Mouse (Mus musculus) cerebellum, adult 2 months (tissue): ENCODE measurements around the gene Grb2. TPM values are rescaled to one million over a fixed set of nuclear protein-coding genes. Genes with fewer than 3 reads are reported as not detected.
A peak's percentile ranks its signal among the peaks of the same experiment; 100 is the strongest.

Experiments used
- DNase-seq, 2 experiments: peaks; one replicate each; pipeline ENCODE4 v3.0.0; 2021
- H3K27ac ChIP-seq: fragments of 200-500 bp; 2 replicates; pipeline ENCODE4 v1.5.1; 2012; ENCODE audit warnings: low read length, control low read depth, inconsistent platforms; ENCODE audit not compliant: insufficient read depth
- H3K27me3 ChIP-seq: fragments of 200-500 bp; 2 replicates; pipeline ENCODE4 v1.6.1; 2012; ENCODE audit warnings: inconsistent platforms, mild to moderate bottlenecking, low read length, moderate library complexity; ENCODE audit not compliant: control insufficient read depth, insufficient read depth
- H3K4me1 ChIP-seq: fragments of 200-500 bp; 2 replicates; pipeline ENCODE4 v1.6.1; 2011; ENCODE audit warnings: low read length; ENCODE audit not compliant: control insufficient read depth, insufficient read depth
- H3K4me3 ChIP-seq: fragments of 200-500 bp; replicated peaks from 2 replicates; pipeline ENCODE3; 2011; ENCODE audit warnings: mild to moderate bottlenecking, low read depth, low read length, control low read depth; ENCODE audit not compliant: insufficient read depth
- CTCF ChIP-seq: fragments of 200-500 bp; IDR thresholded peaks from 2 replicates; pipeline ENCODE4 v1.5.1; 2011; ENCODE audit warnings: low read depth, mild to moderate bottlenecking, control low read depth, low read length, moderate library complexity, borderline replicate concordance; ENCODE audit not compliant: insufficient read depth
- POLR2A ChIP-seq: fragments of 200-500 bp; IDR thresholded peaks from 2 replicates; pipeline ENCODE4 v1.6.1; 2011; ENCODE audit warnings: low read length, control low read depth, borderline replicate concordance; ENCODE audit not compliant: insufficient read depth
- WGBS: fragments of 180-500 bp; shearing (Covaris S2); methylation state at CpG from one replicate; pipeline ENCODE4 v1.1.7; 2018; 5-methylcytosine and 5-hydroxymethylcytosine counted together
- polyA plus RNA-seq: library from polyadenylated mRNA; depleted of rRNA; stranded (reverse); fragments of >200 nt; gene quantifications from 2 replicates; pipeline ENCODE4 v1.2.3, GENCODE M21; 2012

Gene Grb2
- polyA plus RNA-seq, 1 experiment: 132 TPM

DNA sequence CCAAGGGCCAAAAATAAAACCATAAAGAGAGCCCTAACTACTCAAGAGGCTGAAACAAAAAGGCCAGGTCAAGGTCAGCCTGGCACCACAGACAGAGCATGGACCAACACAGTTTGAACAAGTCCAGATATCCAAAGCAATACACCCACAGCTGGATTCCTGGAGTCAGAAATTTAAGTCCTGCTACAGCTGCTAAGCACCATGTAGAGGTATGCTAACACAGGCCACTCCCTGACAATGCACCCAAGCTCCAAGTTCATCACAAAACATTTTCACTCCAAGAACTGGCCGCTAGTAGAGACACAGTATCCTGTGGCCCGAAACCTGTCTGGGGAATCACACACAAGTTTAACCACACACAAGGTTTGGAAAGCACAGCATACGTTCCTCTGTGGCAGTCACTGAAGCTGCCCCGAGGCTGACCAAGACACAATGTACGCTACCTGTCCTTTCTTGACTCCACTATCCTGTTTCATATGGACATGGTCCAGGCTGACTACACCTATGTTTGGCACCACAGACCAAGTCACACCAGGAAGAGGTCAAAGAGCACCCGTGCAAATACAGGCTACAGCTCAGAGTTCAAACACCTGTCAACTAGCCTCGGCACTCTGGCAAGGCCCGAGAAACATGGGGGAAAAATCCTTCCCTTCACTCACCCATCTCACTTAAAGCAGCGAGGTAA lies 28.7 kb downstream of the Grb2 start:
- 65% methylated on average over 9 of the region's 9 CpGs for WGBS
- no peak for DNase-seq
- no peak overlapping the region for H3K27ac ChIP-seq
- peaks cover 16% of the 10 kb centered on the region for H3K4me1 ChIP-seq
- TF ChIP-seq POLR2A (no peak), CTCF (no peak)
- H3K27me3 ChIP-seq: no peaks in the 10 kb centered on the region
- no peak overlapping the region for H3K4me3 ChIP-seq

DNA sequence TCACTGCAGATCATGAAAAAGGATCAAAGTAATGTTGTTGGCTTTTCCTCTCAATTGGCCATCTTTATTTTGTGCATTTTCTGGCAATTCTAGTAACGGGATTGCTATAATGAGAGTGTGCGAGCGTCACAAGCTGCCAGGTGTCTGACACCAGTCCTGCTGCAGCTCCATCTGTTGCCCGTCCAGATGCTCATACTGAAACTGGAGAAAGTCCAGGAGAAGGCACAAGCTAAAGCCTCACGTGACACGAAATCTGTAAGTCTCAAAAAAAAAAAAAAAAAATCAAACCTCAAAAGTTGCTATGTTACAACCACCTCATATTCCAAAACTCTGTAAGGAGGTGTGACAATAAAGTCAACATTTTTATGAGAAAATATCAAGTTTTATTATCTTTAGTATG lies 29.5 kb downstream of the Grb2 start:
- TF ChIP-seq CTCF (no peak), POLR2A (no peak)

DNA sequence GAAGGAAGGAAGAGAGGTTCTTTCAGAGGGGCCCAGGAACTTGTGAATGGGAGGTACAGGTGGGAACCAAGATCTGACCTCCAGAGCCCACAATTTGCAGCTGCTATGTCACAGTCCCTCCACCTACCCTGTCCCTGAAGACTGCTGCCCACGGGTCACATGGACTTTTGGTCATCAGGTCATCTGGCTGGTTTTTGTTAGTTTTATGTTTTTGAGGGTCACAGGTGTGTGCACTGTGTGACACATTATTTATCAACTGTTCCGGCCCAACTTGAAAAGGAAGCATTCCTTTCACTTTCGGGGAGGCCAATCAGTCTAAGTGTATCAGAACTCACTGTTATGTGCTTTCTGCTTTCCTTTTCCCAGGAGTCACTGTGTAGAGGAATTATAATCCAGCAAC lies 30.9 kb downstream of the Grb2 start:
- H3K27ac ChIP-seq: no peak overlapping the region; the same call in 1 of the 2 replicates
- H3K4me3 ChIP-seq: no peak overlapping the region
- no peaks in the 10 kb centered on the region for H3K27me3 ChIP-seq
- 89% methylated on average over 3 of the region's 3 CpGs for WGBS
- DNase-seq: no peak
- TF ChIP-seq CTCF (no peak), POLR2A (no peak)
- H3K4me1 ChIP-seq: peaks cover 29% of the 10 kb centered on the region

More for the DNA sequence above, 29.5 kb downstream of the Grb2 start:
- H3K4me1 ChIP-seq: peaks cover 18% of the 10 kb centered on the region
- H3K27me3 ChIP-seq: no peaks in the 10 kb centered on the region
- no peak overlapping the region for H3K27ac ChIP-seq
- no peak overlapping the region for H3K4me3 ChIP-seq
- no peak for DNase-seq
- WGBS: 38% methylated on average over 6 of the region's 6 CpGs

DNA sequence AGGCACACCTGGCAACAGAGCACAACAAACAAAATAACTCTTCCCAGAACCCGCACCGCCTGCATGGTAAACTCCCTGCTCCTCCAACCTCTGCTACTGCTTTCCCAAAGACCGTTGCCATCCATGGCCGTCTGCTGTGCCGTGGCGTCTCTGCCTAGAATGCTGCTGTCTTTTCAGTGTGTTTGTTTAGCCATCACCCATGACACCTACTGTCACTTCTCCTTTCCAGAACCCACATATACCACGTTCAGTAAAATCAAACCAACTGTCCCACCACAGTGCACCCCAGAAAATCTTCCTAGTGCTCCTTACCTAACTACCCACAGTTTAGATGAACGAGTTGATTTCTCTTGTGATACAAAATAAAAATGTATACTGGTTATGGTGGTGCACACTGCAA lies 31.7 kb downstream of the Grb2 start:
- DNase-seq: no peak
- no peak overlapping the region for H3K27ac ChIP-seq
- H3K4me3 ChIP-seq: no peak overlapping the region
- H3K4me1 ChIP-seq: peaks cover 32% of the 10 kb centered on the region
- no peaks in the 10 kb centered on the region for H3K27me3 ChIP-seq
- WGBS: 81% methylated on average over 8 of the region's 8 CpGs
- no peak for TF ChIP-seq POLR2A
- no peak for TF ChIP-seq CTCF

DNA sequence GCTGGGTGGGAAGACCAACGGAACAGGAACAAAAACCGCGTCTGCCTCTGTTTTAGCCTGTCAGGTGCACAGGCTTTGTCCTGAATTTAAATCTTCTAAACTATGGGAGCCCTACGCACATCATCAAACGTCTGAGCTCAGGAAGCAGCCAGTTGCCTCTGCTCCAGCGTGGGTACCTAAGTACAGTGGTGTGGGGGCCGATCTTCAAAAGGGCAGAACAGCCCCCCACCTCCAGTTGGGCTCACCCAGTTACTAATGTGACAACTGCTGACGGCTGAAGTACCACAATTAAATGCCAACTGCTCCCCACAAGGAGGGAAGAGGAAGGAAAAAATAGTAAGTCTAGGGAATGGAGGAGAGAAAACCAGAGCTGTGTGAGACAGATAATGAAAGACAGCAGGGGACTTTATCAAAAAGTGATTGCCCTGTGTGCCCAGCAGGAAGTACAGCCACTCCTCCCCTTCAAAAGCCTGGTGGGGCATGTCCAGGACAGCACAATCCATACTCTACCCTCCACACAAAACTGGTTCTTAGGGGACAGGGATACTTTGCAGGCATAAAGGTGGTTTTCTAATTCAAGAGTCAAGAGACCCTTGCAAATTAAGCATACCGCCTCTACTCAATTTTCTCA lies 34.0 kb downstream of the Grb2 start:
- no peak overlapping the region for H3K4me3 ChIP-seq
- DNase-seq: peak; percentile 58 to 64
- no peaks in the 10 kb centered on the region for H3K27me3 ChIP-seq
- H3K4me1 ChIP-seq: peaks cover 48% of the 10 kb centered on the region
- no peak for TF ChIP-seq POLR2A
- TF ChIP-seq CTCF: no peak
- peak overlapping the region; percentile 96 for H3K27ac ChIP-seq
- 17% methylated on average over 9 of the region's 9 CpGs for WGBS

DNA sequence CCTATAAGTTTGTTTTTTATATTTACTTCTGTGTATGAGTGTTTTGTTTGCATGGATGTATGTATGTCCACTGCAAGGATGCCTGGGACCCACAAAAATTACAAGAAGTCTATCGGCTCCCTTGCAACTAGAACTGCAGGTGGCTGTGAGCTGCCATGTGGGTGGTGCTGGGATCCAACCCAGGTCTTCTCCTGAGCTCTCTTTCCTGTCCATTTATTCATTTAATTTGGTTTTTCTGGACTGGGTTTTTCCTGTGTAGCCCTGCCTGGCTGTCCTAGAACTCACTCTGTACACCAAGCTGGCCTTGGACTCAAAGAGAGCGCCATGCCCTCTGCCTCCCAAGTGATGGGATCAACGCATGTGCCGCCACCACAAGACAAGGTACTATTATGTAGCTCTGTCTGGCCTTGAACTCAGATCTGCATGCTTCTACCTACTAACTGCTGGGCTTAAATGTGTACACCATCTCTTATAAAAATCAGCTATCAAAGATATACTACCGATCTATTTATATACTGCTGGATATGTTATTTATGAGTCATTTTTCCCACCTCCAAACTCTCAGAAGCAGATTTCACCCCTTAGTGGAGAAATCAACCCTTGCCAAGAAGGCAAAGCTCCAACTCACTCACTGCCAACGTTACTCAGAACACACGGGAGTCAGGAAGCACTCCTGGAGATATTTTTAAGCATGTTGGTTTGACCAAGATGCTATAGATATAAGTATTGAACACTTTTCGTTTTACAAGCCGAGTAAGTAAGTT lies 34.7 kb downstream of the Grb2 start:
- H3K27ac ChIP-seq: peak overlapping the region; percentile 96
- DNase-seq: peak; percentile 78 to 90
- no peak for TF ChIP-seq POLR2A
- TF ChIP-seq CTCF: no peak
- no peak overlapping the region for H3K4me3 ChIP-seq
- H3K4me1 ChIP-seq: peaks cover 53% of the 10 kb centered on the region
- WGBS: 17% methylated on average over 9 of the region's 9 CpGs
- no peaks in the 10 kb centered on the region for H3K27me3 ChIP-seq

DNA sequence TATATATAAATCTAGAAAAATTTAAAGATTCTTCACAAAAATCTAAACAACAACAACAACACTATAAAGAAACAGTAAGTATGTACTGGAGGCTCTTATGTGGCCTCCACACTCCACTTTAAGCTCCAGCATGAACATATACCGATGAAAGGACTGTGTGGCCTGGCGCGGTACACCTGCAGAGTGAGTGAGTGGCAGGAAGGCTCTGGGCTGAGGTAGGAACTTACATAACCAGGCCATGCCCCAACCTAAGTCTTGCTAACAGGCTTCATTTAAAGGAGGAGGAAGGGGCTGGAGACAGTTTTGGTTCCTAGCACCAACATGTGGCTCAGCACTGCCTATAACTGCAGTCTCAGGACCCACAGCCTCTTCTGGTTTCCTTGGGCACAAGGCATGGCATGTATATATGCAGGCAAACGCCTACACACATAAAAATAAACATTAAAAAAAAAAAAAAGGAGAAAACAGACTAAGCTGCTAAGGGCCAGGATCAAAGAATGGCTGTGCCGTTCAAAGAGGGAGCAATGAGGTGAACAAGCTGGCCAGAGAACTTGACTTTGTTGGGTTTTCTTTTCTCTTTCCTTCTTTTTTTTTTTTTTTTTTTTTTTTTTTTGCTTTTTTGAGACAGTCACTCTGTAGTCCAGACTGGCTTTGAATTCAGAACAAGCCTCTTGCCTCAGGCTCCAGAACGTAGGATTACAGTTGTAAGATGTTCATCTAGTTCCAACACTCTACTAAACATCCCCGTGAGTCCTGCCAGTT lies 36.0 kb downstream of the Grb2 start:
- WGBS: 52% methylated on average over 7 of the region's 7 CpGs
- DNase-seq: peak in 1 of 2 experiments; percentile 36
- Histone ChIP-seq H3K27me3 (no peaks in the 10 kb centered on the region), H3K4me3 (no peak overlapping the region), H3K27ac (peak overlapping the region; percentile 96), H3K4me1 (peaks cover 60% of the 10 kb centered on the region)
- TF ChIP-seq POLR2A: no peak
- TF ChIP-seq CTCF: no peak
